Mouse (Mus musculus): ENCODE results near the gene Pgpep1. TPM values are rescaled to one million over a fixed set of nuclear protein-coding genes. Genes with fewer than 3 reads are reported as not detected.

Gene Pgpep1
- total RNA-seq, 4 experiments from 2014 or later: 19.8 to 34.7 (median 23.3) TPM

DNA sequence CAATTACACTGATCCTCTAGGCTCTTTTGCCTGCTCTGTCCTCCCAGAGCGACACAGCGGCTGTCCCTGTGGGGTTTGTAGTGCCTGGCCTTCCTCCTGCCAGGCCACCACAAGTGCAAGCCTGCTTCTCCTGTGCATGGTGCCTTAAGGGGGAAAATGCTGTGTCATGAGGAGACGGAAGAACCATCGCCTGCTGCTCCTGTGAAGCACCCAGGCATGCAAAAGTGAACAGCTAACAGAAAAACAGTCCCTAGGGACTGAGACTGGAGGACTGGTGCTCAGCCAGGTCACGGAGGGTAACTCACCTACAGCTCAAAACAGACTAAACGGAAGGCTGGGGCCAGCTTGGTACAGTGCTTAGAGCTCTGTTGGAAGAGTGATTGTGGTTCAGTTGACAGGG lies 24.7 kb downstream of the Pgpep1 start:
- DNase-seq (ENCODE audit: low spot score in 2 of 2): no peak

- no peak for DNase-seq (ENCODE audit: low spot score in 2 of 2)
Measured at GRCm38 (mm10) chr8:70634066-70634465, 26.1 kb downstream of the Pgpep1 start.

- DNase-seq (ENCODE audit: low spot score in 2 of 2): no peak
Measured at GRCm38 (mm10) chr8:70632346-70632892, 27.8 kb downstream of the Pgpep1 start, which contains the start of gene Gdf15. Gdf15 (minus strand) TSS chr8:70632456.

DNA sequence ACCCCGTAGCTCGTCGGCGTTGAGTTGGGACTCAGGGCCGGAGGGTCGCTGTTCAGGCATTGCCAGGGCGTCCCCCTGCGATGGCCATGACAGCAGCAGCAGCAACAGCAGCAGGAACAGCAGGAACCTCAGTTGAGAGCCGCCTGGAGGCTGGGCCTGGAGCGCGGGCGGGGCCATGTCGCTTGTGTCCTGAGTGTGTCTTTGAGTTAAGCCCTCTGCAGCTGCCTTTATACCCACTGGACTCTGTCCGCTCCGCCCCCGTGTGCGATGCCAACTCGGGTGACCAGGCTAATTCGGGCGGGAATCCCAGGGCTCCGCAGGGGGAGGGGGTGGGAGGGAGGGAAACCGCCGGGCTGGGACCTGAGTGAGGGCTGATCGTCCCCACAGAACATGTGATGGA lies 28.8 kb downstream of the Pgpep1 start:
- no peak for DNase-seq (ENCODE audit: low spot score in 2 of 2)

GRCm38 (mm10) chr8:70630532-70631381 lies 29.4 kb downstream of the Pgpep1 start:
- no peak for DNase-seq (ENCODE audit: low spot score in 2 of 2)

GRCm38 (mm10) chr8:70629574-70630531 lies 30.3 kb downstream of the Pgpep1 start:
- peak; percentile 89 to 95 for DNase-seq (ENCODE audit: low spot score in 2 of 2)

GRCm38 (mm10) chr8:70628986-70629490 lies 31.1 kb downstream of the Pgpep1 start:
- DNase-seq (ENCODE audit: low spot score in 2 of 2): no peak

DNA sequence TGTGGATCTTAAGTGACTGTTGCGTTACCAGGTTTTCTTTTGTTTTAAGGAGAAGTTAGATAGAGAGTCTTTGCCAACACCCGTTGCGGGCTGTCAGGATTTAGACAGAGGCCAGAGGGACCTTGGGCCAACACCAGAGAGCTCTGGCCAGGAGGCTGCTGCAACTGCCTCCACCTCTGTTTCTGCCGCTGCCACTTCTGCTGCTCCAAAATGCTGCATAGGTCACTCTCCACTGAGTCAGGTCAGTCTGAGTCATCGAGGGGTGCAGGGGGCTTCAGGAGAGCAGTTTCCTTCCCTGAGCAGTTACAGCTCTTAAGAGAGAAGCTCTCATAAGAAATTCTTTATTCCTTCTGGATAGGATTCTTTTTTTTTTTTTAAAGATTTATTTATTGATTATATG lies 33.1 kb downstream of the Pgpep1 start:
- no peak for DNase-seq (ENCODE audit: low spot score in 2 of 2)

DNA sequence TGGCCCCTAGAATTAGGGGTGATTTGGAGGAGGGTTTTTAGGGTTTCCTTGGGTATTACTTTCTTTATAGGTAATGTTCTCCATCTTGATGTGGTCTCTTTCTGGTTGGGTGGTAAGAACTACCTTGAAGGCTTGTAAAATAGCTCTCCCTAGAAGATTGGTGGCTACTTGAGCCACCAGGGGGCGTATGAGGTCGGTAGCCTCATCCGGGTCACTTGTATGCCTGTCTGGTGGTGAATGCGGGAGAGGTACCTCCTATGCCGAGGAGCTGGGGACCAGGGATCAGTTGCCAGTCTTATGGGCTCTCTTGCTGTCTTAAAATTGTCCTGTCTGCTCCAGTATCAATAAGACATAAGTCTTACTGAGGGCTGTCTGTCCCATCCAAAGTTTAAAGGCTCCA lies 35.1 kb downstream of the Pgpep1 start:
- no peak for DNase-seq (ENCODE audit: low spot score in 2 of 2)

DNA sequence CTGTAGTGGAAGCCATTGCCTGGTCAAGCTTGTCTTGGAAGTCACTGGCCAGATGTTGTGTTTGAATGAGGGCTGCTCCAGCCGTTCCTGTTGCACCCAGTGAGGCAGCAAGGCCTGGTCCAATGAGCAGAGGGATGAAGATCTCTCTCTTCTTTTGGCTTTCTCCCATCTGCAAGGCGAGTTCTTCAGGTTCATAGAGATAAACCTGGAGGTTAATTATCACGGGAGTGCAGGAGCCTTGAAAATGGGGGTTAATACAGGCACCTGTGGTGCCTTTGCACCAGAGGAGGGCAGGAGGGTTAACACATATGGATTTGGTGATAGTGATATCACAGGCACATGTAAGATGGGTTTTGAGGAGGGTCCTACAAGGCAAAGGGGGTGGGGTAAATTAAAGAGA lies 38.0 kb downstream of the Pgpep1 start:
- no peak for DNase-seq (ENCODE audit: low spot score in 2 of 2)

GRCm38 (mm10) chr8:70618888-70619334 lies 41.3 kb downstream of the Pgpep1 start:
- DNase-seq (ENCODE audit: low spot score in 2 of 2): no peak

- no peak for DNase-seq (ENCODE audit: low spot score in 2 of 2)
Measured at GRCm38 (mm10) chr8:70617985-70618384, 42.2 kb downstream of the Pgpep1 start.

GRCm38 (mm10) chr8:70616645-70617044 lies 43.5 kb downstream of the Pgpep1 start:
- DNase-seq (ENCODE audit: low spot score in 2 of 2): no peak

DNA sequence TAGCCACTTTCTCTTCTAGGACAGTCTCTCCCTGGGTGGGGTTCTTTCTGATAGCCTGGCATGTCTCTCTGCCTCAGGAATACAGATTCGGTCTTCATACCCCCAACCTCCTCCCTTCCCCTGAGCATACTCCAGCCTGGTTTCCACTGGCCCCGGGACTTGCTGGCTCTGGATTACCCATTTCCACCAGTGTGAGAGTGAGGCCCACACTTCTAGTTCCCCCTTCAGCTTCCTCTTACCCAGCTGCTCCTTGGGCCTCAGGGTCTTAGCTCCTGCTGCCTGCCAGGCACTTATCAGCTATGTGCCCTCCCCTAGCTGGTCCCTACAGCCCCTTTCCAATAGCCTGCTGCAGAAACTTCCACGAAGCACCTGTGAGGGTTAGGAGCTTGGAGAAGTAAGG lies 44.3 kb downstream of the Pgpep1 start, which contains the start of gene Lrrc25:
Gene Lrrc25, plus strand, starts transcription at position 262 of the 400 bp plus-strand sequence.
- no peak for DNase-seq (ENCODE audit: low spot score in 2 of 2)

GRCm38 (mm10) chr8:70615281-70615680 lies 44.9 kb downstream of the Pgpep1 start:
- DNase-seq (ENCODE audit: low spot score in 2 of 2): no peak

GRCm38 (mm10) chr8:70614469-70614868 lies 45.7 kb downstream of the Pgpep1 start:
- no peak for DNase-seq (ENCODE audit: low spot score in 2 of 2)

- DNase-seq (ENCODE audit: low spot score in 2 of 2): no peak
Measured at GRCm38 (mm10) chr8:70613763-70614162, 46.4 kb downstream of the Pgpep1 start.

DNA sequence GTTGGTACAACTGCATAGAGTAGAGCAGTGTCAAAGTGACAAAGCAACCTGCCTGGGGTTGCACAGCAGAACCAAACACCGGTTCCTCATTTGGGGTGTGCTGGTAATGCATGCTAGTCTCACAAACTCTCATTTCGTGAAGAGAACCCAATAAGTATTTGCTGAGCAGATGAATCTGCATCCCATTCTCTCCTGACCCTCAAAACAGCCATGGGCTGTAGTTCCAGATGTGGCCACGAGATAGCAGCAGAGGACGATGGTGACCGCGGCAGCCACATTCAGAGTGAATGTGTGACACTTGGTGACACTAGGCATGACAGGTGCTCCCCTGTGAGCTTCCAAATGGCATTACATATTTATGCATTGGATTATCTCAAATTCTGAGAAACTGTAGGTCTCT lies 48.3 kb downstream of the Pgpep1 start:
- DNase-seq (ENCODE audit: low spot score in 2 of 2): peak in 1 of 2 experiments; percentile 86

- DNase-seq (ENCODE audit: low spot score in 2 of 2): peak in 1 of 2 experiments; percentile 78
Measured at GRCm38 (mm10) chr8:70610796-70611771, 49.1 kb downstream of the Pgpep1 start.
